Mouse (Mus musculus): ENCODE measurements around the gene Pla2r1. TPM values are rescaled to one million over a fixed set of nuclear protein-coding genes. Genes with fewer than 3 reads are reported as not detected.

The Pla2r1 gene
- polyA plus RNA-seq, 1 experiment from 2014 or later: 1.1 TPM

GRCm38 (mm10) chr2:60393786-60394185 is 159.3 kb downstream of the Pla2r1 start:
- no peaks in the 10 kb centered on the region for H3K9me3 ChIP-seq (ENCODE audit: control insufficient read depth, low read length)
- H3K4me3 ChIP-seq (replicated peaks; ENCODE audit: low read length): no peak overlapping the region
- DNase-seq (ENCODE audit: low spot score) (no peak), ATAC-seq (ENCODE audit: low FRiP score) (no peak)
- H3K27ac ChIP-seq: no peak overlapping the region
- WGBS: 73% methylated on average over 6 of the region's 6 CpGs
- no peaks in the 10 kb centered on the region for H3K36me3 ChIP-seq (replicated peaks; ENCODE audit: control insufficient read depth, insufficient read depth)
- H3K9ac ChIP-seq: no peak overlapping the region
- H3K4me1 ChIP-seq (replicated peaks; ENCODE audit: control insufficient read depth, insufficient read depth, low read length): 0 out of 2 replicates have a peak, but pooled peaks cover 4% of the 10 kb centered on the region
- H3K27me3 ChIP-seq (ENCODE audit: control insufficient read depth, insufficient read depth, low read length): no peaks in the 10 kb centered on the region
- H3K4me2 ChIP-seq (replicated peaks): no peak overlapping the region

GRCm38 (mm10) chr2:60392286-60392685 is 160.8 kb downstream of the Pla2r1 start:
- Histone ChIP-seq H3K4me2 (replicated peaks) (no peak overlapping the region), H3K27me3 (ENCODE audit: control insufficient read depth, insufficient read depth, low read length) (no peaks in the 10 kb centered on the region), H3K4me3 (replicated peaks; ENCODE audit: low read length) (no peak overlapping the region), H3K9me3 (ENCODE audit: control insufficient read depth, low read length) (no peaks in the 10 kb centered on the region), H3K27ac (no peak overlapping the region), H3K36me3 (replicated peaks; ENCODE audit: control insufficient read depth, insufficient read depth) (no peaks in the 10 kb centered on the region), H3K9ac (no peak overlapping the region), H3K4me1 (replicated peaks; ENCODE audit: control insufficient read depth, insufficient read depth, low read length) (no peaks in the 10 kb centered on the region)
- 80% methylated on average over 4 of the region's 4 CpGs for WGBS
- DNase-seq (ENCODE audit: low spot score) (no peak), ATAC-seq (ENCODE audit: low FRiP score) (no peak)

- Histone ChIP-seq H3K27ac (no peak overlapping the region), H3K9ac (no peak overlapping the region), H3K27me3 (ENCODE audit: control insufficient read depth, insufficient read depth, low read length) (0 out of 2 replicates have a peak, but pooled peaks cover 6% of the 10 kb centered on the region), H3K36me3 (replicated peaks; ENCODE audit: control insufficient read depth, insufficient read depth) (no peaks in the 10 kb centered on the region), H3K9me3 (ENCODE audit: control insufficient read depth, low read length) (no peaks in the 10 kb centered on the region), H3K4me2 (replicated peaks) (no peak overlapping the region), H3K4me3 (replicated peaks; ENCODE audit: low read length) (no peak overlapping the region), H3K4me1 (replicated peaks; ENCODE audit: control insufficient read depth, insufficient read depth, low read length) (no peaks in the 10 kb centered on the region)
- 80% methylated on average over 3 of the region's 3 CpGs for WGBS
- ATAC-seq (ENCODE audit: low FRiP score) (no peak), DNase-seq (ENCODE audit: low spot score) (no peak)
Measured at GRCm38 (mm10) chr2:60387363-60387762, 165.7 kb downstream of the Pla2r1 start.

- H3K36me3 ChIP-seq (replicated peaks; ENCODE audit: control insufficient read depth, insufficient read depth): no peaks in the 10 kb centered on the region
- H3K4me3 ChIP-seq (replicated peaks; ENCODE audit: low read length): no peak overlapping the region
- no peak for DNase-seq (ENCODE audit: low spot score)
- WGBS: 86% methylated on average over 2 of the region's 2 CpGs
- H3K4me2 ChIP-seq (replicated peaks): no peak overlapping the region
- H3K4me1 ChIP-seq (replicated peaks; ENCODE audit: control insufficient read depth, insufficient read depth, low read length): no peaks in the 10 kb centered on the region
- H3K9ac ChIP-seq: no peak overlapping the region
- no peak for ATAC-seq (ENCODE audit: low FRiP score)
- no peak overlapping the region for H3K27ac ChIP-seq
- H3K9me3 ChIP-seq (ENCODE audit: control insufficient read depth, low read length): no peaks in the 10 kb centered on the region
- H3K27me3 ChIP-seq (ENCODE audit: control insufficient read depth, insufficient read depth, low read length): 0 out of 2 replicates have a peak, but pooled peaks cover 6% of the 10 kb centered on the region
Measured at GRCm38 (mm10) chr2:60386835-60387234, 166.3 kb downstream of the Pla2r1 start.

GRCm38 (mm10) chr2:60384763-60385085 is 168.4 kb downstream of the Pla2r1 start:
- no peak overlapping the region for H3K4me2 ChIP-seq (replicated peaks)
- no peaks in the 10 kb centered on the region for H3K4me1 ChIP-seq (replicated peaks; ENCODE audit: control insufficient read depth, insufficient read depth, low read length)
- 0 out of 2 replicates have a peak, but pooled peaks cover 6% of the 10 kb centered on the region for H3K27me3 ChIP-seq (ENCODE audit: control insufficient read depth, insufficient read depth, low read length)
- H3K9me3 ChIP-seq (ENCODE audit: control insufficient read depth, low read length): no peaks in the 10 kb centered on the region
- H3K4me3 ChIP-seq (replicated peaks; ENCODE audit: low read length): no peak overlapping the region
- H3K9ac ChIP-seq: no peak overlapping the region
- DNase-seq (ENCODE audit: low spot score) (no peak), ATAC-seq (ENCODE audit: low FRiP score) (no peak)
- H3K36me3 ChIP-seq (replicated peaks; ENCODE audit: control insufficient read depth, insufficient read depth): no peaks in the 10 kb centered on the region
- no peak overlapping the region for H3K27ac ChIP-seq

- Histone ChIP-seq H3K4me2 (replicated peaks) (no peak overlapping the region), H3K27ac (no peak overlapping the region), H3K27me3 (ENCODE audit: control insufficient read depth, insufficient read depth, low read length) (0 out of 2 replicates have a peak, but pooled peaks cover 6% of the 10 kb centered on the region), H3K9ac (no peak overlapping the region), H3K9me3 (ENCODE audit: control insufficient read depth, low read length) (no peaks in the 10 kb centered on the region), H3K4me3 (replicated peaks; ENCODE audit: low read length) (no peak overlapping the region), H3K4me1 (replicated peaks; ENCODE audit: control insufficient read depth, insufficient read depth, low read length) (no peaks in the 10 kb centered on the region), H3K36me3 (replicated peaks; ENCODE audit: control insufficient read depth, insufficient read depth) (no peaks in the 10 kb centered on the region)
- WGBS: 39% methylated on average over 7 of the region's 7 CpGs
- ATAC-seq (ENCODE audit: low FRiP score) (no peak), DNase-seq (ENCODE audit: low spot score) (no peak)
Measured at GRCm38 (mm10) chr2:60384083-60384762, 168.9 kb downstream of the Pla2r1 start.

- Histone ChIP-seq H3K36me3 (replicated peaks; ENCODE audit: control insufficient read depth, insufficient read depth) (no peaks in the 10 kb centered on the region), H3K9me3 (ENCODE audit: control insufficient read depth, low read length) (no peaks in the 10 kb centered on the region), H3K4me3 (replicated peaks; ENCODE audit: low read length) (peak within 1 kb of the TSS; percentile 53), H3K4me2 (replicated peaks) (peak within 1 kb of the TSS; percentile 87), H3K27ac (no peak within 1 kb of the TSS), H3K27me3 (ENCODE audit: control insufficient read depth, insufficient read depth, low read length) (0 out of 2 replicates have a peak, but pooled peaks cover 6% of the 10 kb centered on the region), H3K9ac (peak within 1 kb of the TSS; percentile 58), H3K4me1 (replicated peaks; ENCODE audit: control insufficient read depth, insufficient read depth, low read length) (no peaks in the 10 kb centered on the region)
- ATAC-seq (ENCODE audit: low FRiP score) (peak; percentile 98), DNase-seq (ENCODE audit: low spot score) (peak; percentile 73)
- under 1% methylated on average over 46 of the region's 46 CpGs for WGBS
Measured at GRCm38 (mm10) chr2:60382858-60383669, 170.0 kb downstream of the Pla2r1 start, which contains the start of gene Ly75. Gene Ly75, minus strand, starts transcription at chr2:60383303.

GRCm38 (mm10) chr2:60382346-60382745 is 170.8 kb downstream of the Pla2r1 start:
- ATAC-seq (ENCODE audit: low FRiP score) (no peak), DNase-seq (ENCODE audit: low spot score) (no peak)
- no peak overlapping the region; the same call in 1 of the 2 replicates for H3K4me3 ChIP-seq (replicated peaks; ENCODE audit: low read length)
- no peaks in the 10 kb centered on the region for H3K4me1 ChIP-seq (replicated peaks; ENCODE audit: control insufficient read depth, insufficient read depth, low read length)
- 73% methylated on average over 3 of the region's 3 CpGs for WGBS
- 0 out of 2 replicates have a peak, but pooled peaks cover 6% of the 10 kb centered on the region for H3K27me3 ChIP-seq (ENCODE audit: control insufficient read depth, insufficient read depth, low read length)
- no peaks in the 10 kb centered on the region for H3K9me3 ChIP-seq (ENCODE audit: control insufficient read depth, low read length)
- H3K27ac ChIP-seq: no peak overlapping the region
- no peaks in the 10 kb centered on the region for H3K36me3 ChIP-seq (replicated peaks; ENCODE audit: control insufficient read depth, insufficient read depth)
- H3K9ac ChIP-seq: no peak overlapping the region
- H3K4me2 ChIP-seq (replicated peaks): peak overlapping the region; percentile 87

- no peak overlapping the region for H3K4me3 ChIP-seq (replicated peaks; ENCODE audit: low read length)
- ATAC-seq (ENCODE audit: low FRiP score): no peak
- H3K4me2 ChIP-seq (replicated peaks): no peak overlapping the region
- H3K36me3 ChIP-seq (replicated peaks; ENCODE audit: control insufficient read depth, insufficient read depth): no peaks in the 10 kb centered on the region
- no peak for DNase-seq (ENCODE audit: low spot score)
- H3K9ac ChIP-seq: no peak overlapping the region
- no peak overlapping the region for H3K27ac ChIP-seq
- no peaks in the 10 kb centered on the region for H3K9me3 ChIP-seq (ENCODE audit: control insufficient read depth, low read length)
- no peaks in the 10 kb centered on the region for H3K27me3 ChIP-seq (ENCODE audit: control insufficient read depth, insufficient read depth, low read length)
- 92% methylated on average over 5 of the region's 5 CpGs for WGBS
- H3K4me1 ChIP-seq (replicated peaks; ENCODE audit: control insufficient read depth, insufficient read depth, low read length): no peaks in the 10 kb centered on the region
Measured at GRCm38 (mm10) chr2:60377260-60377659, 175.8 kb downstream of the Pla2r1 start.

All from hindbrain, embryonic 14.5 days (tissue).